Mouse (Mus musculus) adrenal gland, postnatal 25 days (tissue): ENCODE measurements at regions not wholly inside any gene's neighbourhood (a gene's known extent, or its start where the extent isn't known, plus 50 kb on each side); places are given as distances from the start of the nearest gene placed in this dataset.
A peak's percentile ranks its signal among the peaks of the same experiment; 100 is the strongest.
"Not testable (repeated sequence)": the region's sequence is repeated elsewhere in the genome, so short reads cannot be mapped to it uniquely, and the experiment has no call there.

Source experiments
- DNase-seq: peaks from one replicate; pipeline ENCODE4 v3.0.0; 2021; ENCODE audit warnings: mixed read lengths

- DNase-seq, result no peak
Observed at GRCm38 (mm10) chr4:94406922-94407321, 149.4 kb upstream of the Gm10306 start.

GRCm38 (mm10) chr4:94407503-94407902 lies 148.8 kb upstream of the Gm10306 start:
- DNase-seq, result no peak

GRCm38 (mm10) chr4:94412661-94413060 lies 143.7 kb upstream of the Gm10306 start:
- DNase-seq, result no peak

- DNase-seq, result not testable (repeated sequence)
Observed at GRCm38 (mm10) chr4:94425525-94425924, 130.8 kb upstream of the Gm10306 start.

- DNase-seq, result no peak
Observed at GRCm38 (mm10) chr4:94427581-94427980, 128.8 kb upstream of the Gm10306 start.

- DNase-seq, result no peak
Observed at GRCm38 (mm10) chr4:94432005-94432404, 124.3 kb upstream of the Gm10306 start.

GRCm38 (mm10) chr4:94437717-94438435 lies 118.5 kb upstream of the Gm10306 start:
- DNase-seq, result peak; percentile 7

- peak; percentile 11 for DNase-seq
Observed at GRCm38 (mm10) chr4:94439159-94439836, 117.0 kb upstream of the Gm10306 start.

- DNase-seq, result peak; percentile 40
Observed at GRCm38 (mm10) chr4:94446604-94447003, 109.7 kb upstream of the Gm10306 start.
